In the genomic region with DNA sequence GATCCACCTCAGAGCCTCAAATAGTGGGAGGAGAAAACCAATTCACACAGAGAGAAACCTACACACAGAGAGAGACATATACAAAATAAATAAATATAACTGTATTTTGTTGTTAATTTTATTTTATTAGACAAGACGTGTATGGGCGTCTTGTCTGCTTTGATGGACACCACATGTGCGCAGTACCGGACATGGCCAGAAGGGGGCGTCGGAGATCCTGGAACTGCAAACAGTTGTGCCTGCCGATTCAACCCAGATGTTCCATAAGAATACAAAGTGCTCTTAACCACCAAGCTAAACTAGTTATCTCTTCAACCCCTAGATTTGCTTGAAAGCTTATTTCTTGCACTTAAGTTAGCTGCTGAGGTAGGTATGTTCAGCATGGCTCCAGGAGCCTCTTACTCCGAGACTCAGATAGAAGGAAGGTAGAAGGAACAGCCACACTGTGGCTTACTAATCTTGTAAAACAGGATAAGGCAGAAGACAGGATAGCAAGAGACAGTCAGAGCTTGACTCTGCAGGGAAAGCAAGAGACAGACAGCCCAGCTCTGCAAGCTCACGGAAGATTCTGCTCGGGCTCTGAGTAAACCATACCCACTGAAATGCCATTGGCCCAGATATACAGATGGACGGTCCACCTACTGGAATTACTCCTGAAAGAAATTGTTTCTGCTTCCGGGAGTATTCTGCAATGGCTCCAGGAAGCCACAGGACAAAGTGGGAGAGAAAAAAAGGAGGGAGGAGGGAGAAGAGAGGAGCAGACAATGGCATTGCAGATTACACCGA, we compare ENCODE assay signal across 8 mouse cellular contexts. TPM values are rescaled to one million over a fixed set of nuclear protein-coding genes. Genes with fewer than 3 reads are reported as not detected.
DNase-seq lines count a peak whose midpoint lies in the region; ATAC-seq lines count a peak whose summit lies in the region.

No protein-coding gene starts in this region.

- peak; percentile 36 for DNase-seq in hindbrain, embryonic 10.5 days (ENCODE audit: low spot score)
- DNase-seq in B cell, adult 2 months = peak; percentile 81 to 85
- peak; percentile 72 for DNase-seq in R1 (ENCODE audit: low read depth, low spot score)
- DNase-seq in embryo, embryonic 11.5 days (ENCODE audit: low read depth, low spot score) = peak; percentile 8
- DNase-seq in kidney, postnatal 4 days = peak; percentile 65 to 70
- DNase-seq in spleen, postnatal 14 days (ENCODE audit: low spot score in 2 of 2) = peak; percentile 25 to 58
- no peak for DNase-seq in layer of hippocampus, adult 9-10 months (ENCODE audit: low spot score)

- H3K27ac ChIP-seq in hindbrain, embryonic 10.5 days = no peak overlapping the region
- no peak overlapping the region for H3K27ac ChIP-seq in hindbrain, embryonic 12.5 days

- peaks cover 33% of the 10 kb centered on the region for H3K27me3 ChIP-seq in hindbrain, embryonic 10.5 days (ENCODE audit: insufficient read depth, poor library complexity, severe bottlenecking)
- peaks cover 24% of the 10 kb centered on the region for H3K27me3 ChIP-seq in hindbrain, embryonic 12.5 days

- peaks cover 9% of the 10 kb centered on the region; the same call in 1 of the 2 replicates for H3K4me1 ChIP-seq in hindbrain, embryonic 10.5 days (replicated peaks)
- peaks cover 5% of the 10 kb centered on the region; the same call in 1 of the 2 replicates for H3K4me1 ChIP-seq in hindbrain, embryonic 12.5 days

- no peaks in the 10 kb centered on the region for H3K9me3 ChIP-seq in hindbrain, embryonic 10.5 days
- H3K9me3 ChIP-seq in hindbrain, embryonic 12.5 days (replicated peaks) = no peaks in the 10 kb centered on the region

- no peak for ATAC-seq in hindbrain, embryonic 12.5 days (ENCODE audit: low FRiP score)

- H3K36me3 ChIP-seq in hindbrain, embryonic 10.5 days = no peaks in the 10 kb centered on the region
- no peaks in the 10 kb centered on the region for H3K36me3 ChIP-seq in hindbrain, embryonic 12.5 days

- H3K4me3 ChIP-seq in hindbrain, embryonic 10.5 days = no peak overlapping the region
- no peak overlapping the region for H3K4me3 ChIP-seq in hindbrain, embryonic 12.5 days

- no peak overlapping the region for H3K9ac ChIP-seq in hindbrain, embryonic 12.5 days

- H3K4me2 ChIP-seq in hindbrain, embryonic 12.5 days (replicated peaks) = no peak overlapping the region

- 75% methylated on average over 13 of the region's 13 CpGs for WGBS in hindbrain, embryonic 10.5 days
- 74% methylated on average over 13 of the region's 13 CpGs for WGBS in hindbrain, embryonic 12.5 days

RNA-seq across cellular contexts. Expression of a gene that starts 54.9 kb away (rescaled TPM):
- 79.5 and 79.7 TPM in 2 replicates for polyA plus RNA-seq in hindbrain, embryonic 10.5 days (2016; fragmentation: Nextera tagmentation; extraction: Ambion mirVana)
- polyA plus RNA-seq in hindbrain, embryonic 12.5 days (2016; fragmentation: Nextera tagmentation; extraction: Ambion mirVana) = 53.9 and 59.5 TPM in 2 replicates

RNA-seq across cellular contexts. Expression of a gene that starts 55.2 kb away (rescaled TPM):
- 48.3 and 62.6 TPM in 2 replicates for polyA plus RNA-seq in hindbrain, embryonic 10.5 days (2016; fragmentation: Nextera tagmentation; extraction: Ambion mirVana)
- 23.8 and 26.0 TPM in 2 replicates for polyA plus RNA-seq in hindbrain, embryonic 12.5 days (2016; fragmentation: Nextera tagmentation; extraction: Ambion mirVana)
